Mouse (Mus musculus) v-Abl transformed pro-B cells (cell line): ENCODE data around the gene Yjefn3.

ENCODE experiments used
- in situ Hi-C, 2 experiments: fragments of 400-800 bp; cut with MboI; formaldehyde crosslinking; loops; one replicate each; pipeline ENCODE4 v1.15.1; 2025; ENCODE audit not compliant: unreplicated experiment in 2 of 2

Gene Yjefn3

DNA sequence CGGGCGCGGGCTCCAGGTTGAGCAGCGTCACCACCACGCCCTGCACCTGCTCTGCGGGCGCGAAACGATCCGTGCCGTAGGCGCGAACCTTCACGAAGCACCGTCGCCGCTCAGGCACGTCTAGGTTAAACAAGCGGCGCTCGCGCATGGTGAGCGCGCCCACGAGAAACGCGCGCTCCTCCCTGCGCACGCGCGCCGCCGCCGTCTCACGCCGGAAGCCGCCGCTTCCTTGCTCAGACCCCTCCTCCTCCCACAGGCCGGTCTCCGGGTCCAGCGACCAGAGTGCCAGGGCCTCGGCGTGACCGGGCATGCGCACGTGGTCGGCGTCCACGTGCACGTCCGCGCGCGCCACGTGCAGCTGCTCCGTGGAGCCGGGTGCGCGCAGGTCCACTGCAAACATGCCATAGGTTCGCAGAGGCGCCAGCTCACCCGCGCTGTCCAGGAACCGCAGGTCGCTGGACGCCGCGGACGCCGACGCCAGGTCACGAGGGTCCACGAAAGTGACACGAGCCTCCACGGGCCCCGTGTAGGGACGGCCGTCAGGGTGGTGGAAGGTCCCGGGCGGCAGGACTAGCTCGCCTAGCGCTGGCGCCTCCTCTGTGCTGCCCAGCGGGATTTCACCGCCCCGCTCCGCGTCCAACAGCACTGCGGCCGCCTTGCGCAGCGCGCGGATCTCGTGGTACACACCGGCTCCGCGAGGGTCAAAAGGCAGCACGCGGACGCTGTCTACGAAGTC lies 20.3 kb downstream of the Yjefn3 start:
- in situ Hi-C loops: no loop called here

DNA sequence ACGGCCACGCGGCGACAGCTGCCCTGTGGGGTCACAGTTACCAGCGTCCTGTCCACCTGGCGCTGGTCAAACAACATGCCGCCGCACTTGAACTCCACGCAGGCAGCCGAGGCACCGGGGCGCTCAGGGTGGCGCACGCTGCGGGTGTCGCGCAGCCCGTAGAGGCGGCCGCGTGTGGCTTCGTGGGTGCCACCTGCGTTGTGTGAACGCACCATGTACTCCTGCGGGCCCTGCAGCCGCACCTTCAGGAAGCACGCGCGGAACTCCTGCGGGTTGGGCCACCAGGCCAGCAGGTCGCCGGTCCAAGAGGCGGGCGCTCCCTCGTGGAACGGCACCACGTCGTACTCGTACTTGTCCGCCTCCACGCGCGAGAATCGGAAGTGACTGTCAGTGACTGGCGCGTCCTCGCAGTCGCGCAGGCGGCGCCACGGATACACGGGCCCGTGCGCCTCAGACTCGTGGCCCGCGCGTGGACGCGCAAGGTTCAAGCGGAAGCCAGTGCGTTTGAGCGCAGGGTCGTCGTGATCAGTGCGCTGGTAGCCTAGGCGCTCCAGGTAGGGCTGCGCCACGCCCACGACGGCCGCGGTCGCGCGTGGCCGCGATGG lies 21.1 kb downstream of the Yjefn3 start:
- in situ Hi-C loops: no loop called here

DNA sequence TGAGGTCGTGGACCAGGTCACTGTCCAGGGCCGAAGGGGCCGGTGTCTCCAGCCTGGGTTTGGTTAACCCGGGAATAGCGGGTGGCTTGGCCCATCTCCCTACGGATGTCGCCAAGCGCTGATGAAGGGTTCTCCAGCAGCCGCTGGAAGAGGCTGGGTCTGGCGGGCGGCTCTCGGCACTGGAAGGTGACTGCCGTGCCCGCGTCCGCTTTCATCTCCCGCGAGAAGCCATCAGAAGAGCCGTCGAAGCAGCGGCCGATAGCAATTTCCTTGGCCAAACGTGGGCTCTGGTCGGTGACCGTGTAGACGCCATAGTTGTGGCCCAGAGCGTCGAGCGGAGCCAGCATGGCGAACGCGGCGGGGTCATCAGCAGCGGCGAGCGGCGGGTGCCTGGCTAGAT lies 21.7 kb downstream of the Yjefn3 start:
- in situ Hi-C loops: no loop called here

DNA sequence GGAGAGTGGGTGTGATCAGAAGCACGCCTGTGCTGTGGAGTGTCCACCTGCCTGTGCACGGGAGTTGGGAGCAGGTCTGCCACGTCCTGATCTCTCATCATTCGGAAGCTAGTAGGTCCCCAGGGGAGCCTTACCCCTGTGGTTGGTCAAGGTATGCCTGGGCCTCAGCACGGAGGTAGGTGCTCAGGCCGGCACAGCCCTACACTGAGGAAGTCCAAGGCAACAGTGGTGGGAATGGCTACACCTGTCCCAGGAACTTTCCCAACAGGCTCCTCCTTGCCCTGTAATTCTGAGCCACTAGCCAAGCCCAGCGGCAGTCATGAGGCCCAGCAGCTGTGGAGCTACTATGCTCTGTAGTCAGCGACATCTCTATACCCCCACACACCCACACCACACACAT lies 22.8 kb downstream of the Yjefn3 start:
- in situ Hi-C loops: loop anchor here in 1 of 2 experiments (10.0 kb wide), 1 partner anchor 255 kb away; the partner anchor contains the start of gene Zfp868

DNA sequence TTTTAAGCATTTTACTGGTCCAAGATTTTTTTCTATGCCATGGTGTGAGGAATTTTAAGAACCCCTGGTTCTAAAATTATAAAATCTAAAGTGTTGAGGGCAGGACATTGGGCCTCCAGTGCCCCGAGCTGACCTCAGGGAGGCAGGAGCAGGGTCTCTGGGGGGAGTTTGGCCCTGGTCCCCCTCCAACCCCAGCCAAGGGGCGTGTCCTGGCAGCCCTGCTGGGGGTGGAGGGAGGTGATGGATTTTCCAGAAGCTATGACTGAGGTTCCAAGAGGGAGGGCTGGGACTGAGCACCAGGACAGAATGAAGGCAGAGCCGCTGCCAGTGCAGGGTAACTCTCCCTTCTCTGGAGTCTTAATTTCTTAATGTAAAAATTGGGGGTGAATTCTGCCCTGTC lies 24.5 kb downstream of the Yjefn3 start:
- in situ Hi-C loops: loop anchor here in 1 of 2 experiments (10.0 kb wide), 1 partner anchor 253 kb away; the partner anchor contains the start of gene Zfp868

DNA sequence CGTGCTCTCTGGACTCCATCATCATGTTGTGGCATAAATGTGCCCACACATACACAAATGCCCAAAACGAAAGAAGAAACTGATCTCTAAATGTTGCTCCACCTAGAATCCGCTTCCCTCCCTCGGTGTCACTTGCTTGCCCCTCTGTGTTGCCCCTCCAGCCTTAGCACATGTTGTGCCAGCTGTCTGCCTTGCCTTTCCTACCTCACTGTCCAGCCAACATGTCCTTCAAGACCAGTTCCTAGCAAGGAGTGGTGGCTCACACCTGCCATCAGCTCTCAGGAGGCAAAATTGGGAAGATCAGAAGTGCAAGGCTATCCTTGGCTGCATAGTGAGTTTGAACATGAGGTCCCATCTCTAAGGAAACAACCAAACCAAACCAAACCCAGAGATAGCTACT lies 25.1 kb downstream of the Yjefn3 start:
- in situ Hi-C loops: loop anchor here in 1 of 2 experiments (10.0 kb wide), 1 partner anchor 253 kb away; the partner anchor contains the start of gene Zfp868

DNA sequence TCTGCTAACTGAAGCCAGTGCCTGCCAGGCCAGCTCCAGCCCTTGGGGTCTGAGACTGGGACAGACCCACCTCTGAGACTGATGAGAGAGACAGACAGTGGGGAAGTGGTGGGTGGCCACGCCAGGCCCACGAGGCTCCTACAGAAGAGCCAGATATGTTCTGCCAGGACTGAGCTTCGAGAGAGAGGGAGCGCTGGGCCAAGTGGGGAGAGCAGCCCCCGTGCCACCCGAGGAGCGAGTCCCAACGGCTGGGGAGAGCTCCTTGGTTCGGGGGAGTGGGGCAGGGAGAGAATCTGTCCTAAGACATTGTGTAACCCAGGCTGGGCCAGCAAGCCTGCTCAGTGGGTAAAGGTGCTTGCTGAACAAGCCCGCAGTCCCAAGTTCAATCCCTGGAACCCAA lies 25.5 kb downstream of the Yjefn3 start:
- in situ Hi-C loops: loop anchor here in 1 of 2 experiments (10.0 kb wide), 1 partner anchor 252 kb away; the partner anchor contains the start of gene Zfp868

DNA sequence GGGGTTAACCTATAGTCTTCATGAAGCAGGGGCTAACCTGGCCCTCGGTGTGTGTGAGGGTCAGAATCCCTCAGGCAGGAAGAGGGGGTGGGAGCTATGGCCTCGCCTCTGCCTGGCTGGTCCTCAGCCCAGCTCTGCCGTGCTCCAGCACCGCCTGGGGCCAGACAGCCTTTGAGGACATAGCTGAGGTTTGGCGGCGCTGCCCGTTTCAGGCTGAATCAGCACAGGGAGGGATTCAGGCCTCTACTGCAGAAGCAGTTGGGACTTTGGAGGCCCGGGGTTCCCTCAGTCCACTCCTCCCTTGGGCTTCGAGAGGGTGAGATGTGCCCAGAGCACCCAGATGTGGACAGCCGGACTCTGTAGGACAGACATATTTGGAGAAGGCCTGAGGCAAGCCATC lies 26.4 kb downstream of the Yjefn3 start:
- in situ Hi-C loops: loop anchor here in 1 of 2 experiments (10.0 kb wide), 1 partner anchor 251 kb away; the partner anchor contains the start of gene Zfp868

DNA sequence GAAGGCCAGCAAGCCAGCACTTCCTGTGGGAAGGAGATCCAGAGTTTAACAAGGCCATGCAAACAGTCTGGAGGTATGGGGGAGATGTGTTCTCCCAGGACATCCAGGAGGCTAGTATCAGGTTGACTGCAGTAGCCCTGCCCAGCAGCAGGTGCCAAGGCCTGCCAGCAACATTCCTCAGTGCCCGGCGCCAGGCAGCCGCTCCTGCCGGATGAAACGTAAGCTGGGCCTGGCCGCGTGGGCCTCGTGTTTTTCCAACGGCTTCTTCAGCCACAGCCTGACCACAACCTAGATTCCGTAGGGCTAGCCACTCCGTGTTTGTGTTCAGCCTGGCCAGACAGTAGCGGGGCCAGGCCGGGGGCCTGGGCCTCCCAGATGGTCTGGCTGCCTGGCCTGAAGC lies 27.9 kb downstream of the Yjefn3 start:
- in situ Hi-C loops: loop anchor here in 1 of 2 experiments (10.0 to 25.0 kb wide), 2 partner anchors 250 to 537 kb away; partner anchors contain the start of gene Zfp868

DNA sequence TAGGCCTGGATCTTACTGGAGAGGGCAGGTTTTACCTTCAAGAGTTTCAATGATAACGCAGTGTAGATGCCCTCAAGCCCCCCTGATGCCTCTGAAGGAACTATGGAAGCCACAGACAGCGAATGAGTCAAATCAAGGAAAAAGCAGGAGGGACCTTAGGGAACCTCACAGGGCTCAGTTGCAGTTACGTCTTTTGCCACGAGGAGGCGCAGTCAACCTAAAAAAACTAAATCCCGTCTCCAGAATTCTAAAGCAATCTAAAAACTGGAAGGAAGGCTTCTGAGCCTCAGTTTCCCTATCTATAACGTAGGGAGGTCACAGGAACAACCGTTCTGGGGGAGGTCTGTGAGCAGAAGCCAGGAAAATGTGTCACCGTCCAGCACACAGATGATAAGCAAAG lies 28.4 kb downstream of the Yjefn3 start:
- in situ Hi-C loops: loop anchor here in 1 of 2 experiments (10.0 to 25.0 kb wide), 2 partner anchors 249 to 537 kb away; partner anchors contain the start of gene Zfp868

DNA sequence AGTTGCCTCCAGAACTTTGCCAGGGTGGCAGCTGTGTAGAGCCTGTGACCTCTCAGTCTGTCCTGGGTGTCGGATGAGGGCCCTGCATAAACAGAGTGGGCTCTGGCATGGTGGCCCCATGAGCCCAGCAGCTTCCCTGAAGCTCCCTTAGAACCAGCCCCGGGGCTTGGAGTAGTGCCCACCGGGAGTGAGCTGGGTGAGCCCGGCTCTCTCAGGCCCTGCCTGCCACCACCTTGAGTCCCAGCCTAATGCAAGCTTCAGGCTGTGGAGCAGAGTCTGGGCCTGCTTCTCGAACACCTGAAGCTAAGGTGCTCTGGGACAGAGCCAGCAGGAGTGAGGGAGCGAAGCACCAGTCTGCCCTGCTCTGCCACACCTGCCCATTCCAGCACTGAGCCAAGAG lies 31.6 kb downstream of the Yjefn3 start:
- in situ Hi-C loops: loop anchor here in 1 of 2 experiments (10.0 to 25.0 kb wide), 2 partner anchors 246 to 534 kb away; partner anchors contain the start of gene Zfp868

DNA sequence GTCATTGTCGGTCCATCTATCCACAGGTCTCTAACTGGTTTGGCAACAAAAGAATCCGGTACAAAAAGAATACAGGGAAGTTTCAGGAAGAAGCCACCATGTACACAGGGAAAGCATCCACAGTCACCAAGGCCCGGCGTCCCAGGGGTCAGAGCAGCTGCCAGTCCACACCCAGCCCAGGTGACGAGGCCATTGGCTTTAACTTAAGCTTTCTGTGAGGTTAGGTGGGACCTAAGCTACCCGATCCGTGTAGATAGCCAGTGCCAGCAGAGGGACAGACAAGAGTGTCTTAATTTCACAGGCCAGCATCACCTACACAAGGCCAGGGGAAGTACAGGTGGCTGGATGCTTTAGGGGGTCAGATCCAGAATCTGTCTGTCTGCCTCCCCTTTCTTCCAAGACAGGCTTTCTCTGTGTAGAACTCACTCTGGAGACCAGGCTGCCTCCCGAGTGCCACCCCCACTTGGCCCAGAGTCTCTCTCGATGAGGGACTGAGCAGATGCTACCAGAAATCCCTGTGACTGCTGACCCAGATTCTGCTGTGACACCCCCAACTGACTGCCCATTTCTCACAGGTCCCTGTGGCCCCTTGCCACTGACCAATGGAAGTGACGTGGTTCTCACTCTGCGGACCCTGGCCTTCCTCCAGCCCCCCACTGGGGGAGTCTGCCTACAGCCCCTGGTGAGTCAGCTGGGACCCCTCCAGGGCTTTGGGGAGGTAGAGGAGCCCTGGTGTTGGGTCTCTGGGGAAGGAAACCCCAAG lies 32.3 kb downstream of the Yjefn3 start:
- in situ Hi-C loops: loop anchor here in 1 of 2 experiments (10.0 to 25.0 kb wide), 2 partner anchors 245 to 533 kb away; partner anchors contain the start of gene Zfp868

DNA sequence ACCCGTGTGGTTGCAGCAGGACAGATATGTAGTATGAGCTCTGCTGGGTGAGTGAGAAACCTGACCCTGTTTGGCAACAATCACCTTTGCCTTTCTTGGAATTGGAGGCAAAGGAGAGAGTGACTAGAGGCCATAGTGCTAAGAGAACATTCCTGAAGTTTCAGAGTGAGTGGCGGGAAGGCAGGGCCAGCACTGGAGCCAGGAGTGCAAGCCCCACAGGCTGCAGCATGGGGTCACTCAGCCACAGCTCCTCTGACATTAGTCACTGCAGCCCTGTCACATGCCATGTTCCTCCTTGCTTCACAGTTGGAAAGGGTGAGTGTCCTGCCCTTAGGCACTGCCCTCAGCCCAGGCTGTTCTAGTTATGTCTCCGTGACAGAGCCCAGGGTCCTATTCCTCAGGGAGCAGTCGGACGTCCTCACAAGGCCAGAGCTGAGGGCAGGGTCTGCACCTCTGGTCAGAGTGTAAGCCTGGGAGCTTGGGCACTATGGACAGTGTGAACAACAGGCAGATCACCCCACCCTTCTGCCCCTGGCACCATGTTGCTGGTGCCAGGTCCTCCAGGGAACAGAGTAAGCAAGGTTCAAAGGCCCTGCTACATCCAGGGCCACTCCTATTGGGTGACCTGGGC lies 34.7 kb downstream of the Yjefn3 start:
- in situ Hi-C loops: loop anchor here (10.0 to 25.0 kb wide), 2 partner anchors 531 to 543 kb away; no protein-coding TSS in a partner anchor

DNA sequence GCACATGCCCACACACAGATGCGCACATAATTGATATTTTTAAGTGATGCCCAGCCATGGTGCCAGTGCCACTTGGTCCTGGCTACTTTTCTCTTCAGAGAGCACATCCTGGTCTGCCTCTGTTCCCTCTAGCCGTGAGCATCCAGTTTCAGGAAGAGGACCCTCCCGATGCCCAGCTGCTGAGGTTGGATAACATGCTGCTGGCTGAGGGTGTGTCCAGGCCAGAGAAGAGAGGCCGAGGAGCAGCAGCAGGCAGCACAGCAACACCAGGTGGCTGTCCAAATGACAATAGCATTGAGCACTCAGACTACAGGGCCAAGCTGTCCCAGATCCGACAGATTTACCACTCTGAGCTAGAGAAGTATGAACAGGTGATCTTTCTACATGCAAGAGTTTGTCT lies 38.3 kb downstream of the Yjefn3 start:
- in situ Hi-C loops: loop anchor here (10.0 to 25.0 kb wide), 2 partner anchors 527 to 539 kb away; no protein-coding TSS in a partner anchor

DNA sequence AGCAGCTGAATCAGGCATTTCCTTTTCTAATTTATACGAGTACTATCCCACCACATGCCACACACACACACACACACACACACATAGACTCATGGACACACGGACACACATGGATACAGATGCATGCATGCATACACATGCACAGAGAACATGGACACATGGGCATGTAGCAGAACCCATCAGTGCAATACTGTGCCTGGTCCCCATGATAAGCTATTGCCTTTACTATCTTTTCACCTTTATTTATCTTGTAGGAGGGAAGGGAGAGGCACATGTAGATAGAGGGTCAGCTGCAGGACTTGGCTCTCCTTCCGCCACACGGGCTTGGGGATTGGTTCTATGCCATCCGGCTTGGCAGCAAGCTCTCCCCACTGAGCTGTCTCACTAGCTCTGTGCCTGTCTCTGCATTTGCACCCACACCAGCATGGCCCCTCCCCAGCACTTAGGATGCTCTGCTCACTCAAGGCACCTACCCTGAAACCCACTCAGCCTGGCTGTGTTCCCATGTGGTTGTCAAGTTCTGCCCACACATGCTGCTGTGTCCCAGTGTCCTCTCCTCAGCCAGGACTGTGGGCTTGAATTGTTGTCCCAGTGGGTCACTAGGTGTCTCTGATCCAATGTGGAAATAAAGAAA lies 39.0 kb downstream of the Yjefn3 start:
- in situ Hi-C loops: loop anchor here (10.0 to 25.0 kb wide), 2 partner anchors 526 to 539 kb away; no protein-coding TSS in a partner anchor

DNA sequence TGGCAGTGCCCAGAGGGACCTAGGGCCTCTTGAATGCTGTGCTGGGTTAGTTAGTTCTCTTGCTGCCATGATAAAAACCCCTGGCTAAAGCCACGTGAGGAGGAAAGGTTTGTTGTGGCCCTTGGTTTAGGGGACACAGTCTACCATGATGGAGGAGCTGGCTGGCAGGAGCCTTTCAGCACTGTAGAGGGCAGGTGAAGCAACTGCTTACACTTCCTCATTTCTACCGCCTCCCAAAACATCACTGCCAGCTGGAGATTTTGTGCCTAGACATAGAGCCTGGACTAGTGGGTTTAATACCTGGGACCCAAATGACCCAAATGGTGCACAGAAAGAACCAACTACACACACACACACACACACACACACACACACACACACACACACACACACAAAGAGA lies 41.3 kb downstream of the Yjefn3 start:
- in situ Hi-C loops: loop anchor here (10.0 to 25.0 kb wide), 2 partner anchors 524 to 536 kb away; no protein-coding TSS in a partner anchor

DNA sequence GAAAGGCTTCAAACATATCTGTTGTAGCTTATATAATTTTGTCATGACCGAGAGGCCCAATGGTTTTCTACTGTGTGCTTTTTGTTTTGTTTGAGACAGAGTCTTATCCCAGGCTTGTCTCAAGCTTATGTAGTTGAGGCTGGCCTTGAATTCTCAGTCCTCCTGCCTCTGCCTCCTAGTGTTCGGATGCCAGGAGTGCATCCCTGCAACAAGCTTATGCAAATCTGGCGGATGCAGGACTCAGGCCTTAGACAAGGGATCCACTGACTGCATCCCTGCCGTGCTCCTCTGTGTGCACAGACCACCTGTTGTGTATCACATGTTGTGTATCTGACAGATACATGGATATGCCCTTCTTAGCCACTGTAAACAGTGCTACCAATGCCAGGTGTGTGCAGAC lies 41.7 kb downstream of the Yjefn3 start:
- in situ Hi-C loops: loop anchor here (10.0 to 25.0 kb wide), 2 partner anchors 524 to 536 kb away; no protein-coding TSS in a partner anchor

DNA sequence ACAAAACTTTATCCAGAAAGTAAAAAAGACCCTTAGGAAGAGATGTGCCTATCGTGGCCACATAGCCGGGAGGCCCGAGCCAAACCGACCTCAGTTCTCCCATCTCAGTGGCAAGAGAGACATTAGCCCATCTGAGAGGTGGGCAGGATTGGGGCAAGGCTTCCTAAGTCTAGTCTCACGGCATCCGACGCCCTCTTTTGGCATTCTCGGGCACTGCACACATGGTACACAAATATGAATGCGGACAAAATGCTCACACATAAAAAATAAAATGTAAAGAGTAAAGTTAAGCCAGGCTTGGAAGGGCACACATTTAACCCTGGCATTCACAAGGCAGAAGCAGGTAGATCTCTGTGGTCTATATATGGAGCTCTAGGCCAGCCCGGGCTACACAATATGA lies 48.6 kb downstream of the Yjefn3 start:
- in situ Hi-C loops: loop anchor here (10.0 to 25.0 kb wide), 2 partner anchors 219 to 517 kb away; no protein-coding TSS in a partner anchor

DNA sequence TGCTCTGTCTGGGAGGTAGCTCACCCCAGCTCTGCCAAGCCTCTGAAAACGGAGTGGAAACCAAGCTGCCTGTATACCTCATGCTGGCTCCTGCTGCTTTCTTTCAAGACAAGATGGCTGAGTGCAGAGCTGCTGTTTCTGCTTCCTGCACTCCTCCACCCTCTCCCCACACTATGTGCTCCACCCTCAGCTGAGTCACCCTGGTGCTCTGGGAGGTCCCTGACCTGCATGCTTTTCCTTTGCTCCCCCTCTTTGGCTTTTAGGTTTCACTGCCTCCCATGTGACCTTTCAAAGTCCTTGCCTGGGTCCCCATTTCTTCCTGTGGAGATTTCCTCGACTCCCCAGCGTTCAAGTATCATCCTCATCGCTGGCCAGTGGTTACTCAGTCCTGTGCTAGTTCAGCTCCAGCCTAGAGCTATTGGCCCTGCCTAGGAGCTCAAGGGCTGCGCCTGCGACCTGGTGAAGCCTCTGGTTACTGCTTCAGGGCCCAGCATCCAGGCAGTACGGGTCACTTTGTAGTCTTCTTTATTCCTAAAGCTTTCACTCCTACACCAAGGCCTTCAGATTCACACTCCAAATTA lies 51.5 kb downstream of the Yjefn3 start:
- in situ Hi-C loops: loop anchor here (10.0 to 25.0 kb wide), 2 partner anchors 216 to 514 kb away; no protein-coding TSS in a partner anchor
